Mouse (Mus musculus): ENCODE measurements around the gene Jph2. TPM values are rescaled to one million over a fixed set of nuclear protein-coding genes. Genes with fewer than 3 reads are reported as not detected.

The Jph2 gene
- polyA plus RNA-seq, 1 experiment from 2014 or later: 4.1 TPM

DNA sequence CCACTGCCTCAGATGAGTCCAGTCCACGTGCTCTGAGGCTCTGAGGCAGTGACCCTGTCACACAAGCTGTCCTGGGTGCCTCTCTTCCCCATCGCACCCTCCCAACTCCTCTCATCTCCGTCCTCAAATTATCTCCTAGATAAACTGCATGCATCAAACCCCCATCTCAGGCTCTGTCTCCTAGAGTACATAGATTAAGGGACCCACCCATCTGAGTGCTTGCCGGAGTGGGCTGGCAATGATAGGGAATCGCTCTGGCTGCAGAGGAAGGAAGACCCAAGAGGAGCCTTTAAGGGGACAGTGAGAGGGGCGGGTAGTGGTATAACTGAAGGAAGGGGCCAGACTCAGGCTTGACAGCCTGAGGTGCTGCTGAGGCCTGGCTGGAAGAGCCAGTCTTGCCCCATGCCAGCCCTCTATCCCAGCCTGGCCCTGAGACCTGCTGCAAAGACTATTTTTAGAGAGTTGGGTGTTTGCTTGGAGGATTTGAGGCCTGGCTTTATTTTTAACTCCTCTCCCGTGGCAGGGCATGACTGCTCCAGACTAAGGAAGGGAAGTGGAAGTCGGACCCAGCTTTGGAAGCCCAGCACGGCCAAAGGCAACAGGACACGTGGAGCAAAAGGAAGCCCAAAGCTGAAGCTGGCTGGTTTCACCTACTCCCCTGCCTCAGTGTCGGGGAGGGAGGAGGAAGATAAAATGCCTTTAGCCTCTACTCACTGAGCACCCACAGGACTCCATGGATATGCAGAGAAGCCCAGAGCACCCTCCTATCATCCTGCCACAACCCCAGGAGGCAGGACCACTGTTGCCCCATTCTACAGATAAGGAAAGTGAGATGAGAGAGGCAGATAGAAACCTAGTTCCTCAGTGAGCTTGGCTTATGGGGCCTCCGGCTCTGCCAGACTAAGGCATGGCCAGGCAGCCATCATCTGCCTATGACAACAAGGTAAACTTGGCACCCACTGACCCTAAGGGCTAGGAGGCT lies 34.6 kb downstream of the Jph2 start:
- Histone ChIP-seq H3K9me3 (ENCODE audit: control insufficient read depth, low read length) (no peaks in the 10 kb centered on the region), H3K4me1 (ENCODE audit: control insufficient read depth, insufficient read depth, low read length) (no peaks in the 10 kb centered on the region), H3K27me3 (replicated peaks; ENCODE audit: control insufficient read depth, insufficient read depth, low read length) (no peaks in the 10 kb centered on the region), H3K4me2 (ENCODE audit: low read depth, low read length) (no peak overlapping the region), H3K36me3 (ENCODE audit: control insufficient read depth, insufficient read depth, low read length) (no peaks in the 10 kb centered on the region), H3K27ac (replicated peaks; ENCODE audit: low read depth, low read length) (peak overlapping the region; percentile 7; the same call in 1 of the 2 replicates), H3K4me3 (ENCODE audit: low read depth, low read length) (no peak overlapping the region), H3K9ac (ENCODE audit: low read depth, low read length) (no peak overlapping the region)
- ATAC-seq (ENCODE audit: low read depth) (no peak), DNase-seq (ENCODE audit: low spot score) (no peak)
- WGBS: 73% methylated on average over 12 of the region's 12 CpGs

DNA sequence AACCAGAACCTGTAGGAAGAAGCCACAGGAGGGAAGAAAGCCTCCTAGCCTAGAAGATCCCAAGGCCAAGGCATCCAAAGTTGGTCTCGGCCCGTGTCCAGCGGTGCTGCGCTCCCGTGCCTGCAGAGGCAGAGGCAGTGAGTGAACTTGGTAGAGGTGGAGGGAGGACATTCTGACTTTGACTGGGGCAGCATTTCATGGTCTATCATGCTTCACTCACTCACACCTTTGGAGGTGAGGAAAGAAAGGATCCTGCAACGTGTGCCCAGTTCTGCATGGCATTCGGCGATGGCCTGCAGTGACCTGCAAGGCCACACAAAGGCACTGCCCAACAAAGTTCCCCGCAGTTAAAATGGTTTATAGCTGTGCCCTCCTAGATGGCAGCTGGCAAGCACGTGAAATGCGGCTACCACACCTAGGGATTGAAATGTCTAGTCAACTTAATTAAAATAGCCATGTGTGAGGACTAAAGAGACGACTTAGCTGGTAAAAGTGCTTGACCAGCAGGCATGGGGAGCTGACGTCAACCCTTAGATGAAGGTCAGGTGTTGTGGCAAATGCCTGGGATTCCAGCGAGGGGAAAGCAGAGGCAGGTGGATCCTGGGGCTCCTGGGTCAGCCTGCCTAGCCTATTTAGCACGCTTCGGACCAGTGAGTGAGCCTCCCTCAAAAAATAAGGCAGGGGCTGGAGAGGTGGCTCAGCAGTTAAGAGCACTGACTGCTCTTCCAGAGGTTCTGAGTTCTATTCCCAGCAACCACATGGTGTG lies 36.8 kb downstream of the Jph2 start:
- Histone ChIP-seq H3K27ac (replicated peaks; ENCODE audit: low read depth, low read length) (no peak overlapping the region), H3K4me2 (ENCODE audit: low read depth, low read length) (no peak overlapping the region), H3K9me3 (ENCODE audit: control insufficient read depth, low read length) (no peaks in the 10 kb centered on the region), H3K4me3 (ENCODE audit: low read depth, low read length) (no peak overlapping the region), H3K9ac (ENCODE audit: low read depth, low read length) (no peak overlapping the region), H3K27me3 (replicated peaks; ENCODE audit: control insufficient read depth, insufficient read depth, low read length) (no peaks in the 10 kb centered on the region), H3K36me3 (ENCODE audit: control insufficient read depth, insufficient read depth, low read length) (no peaks in the 10 kb centered on the region), H3K4me1 (ENCODE audit: control insufficient read depth, insufficient read depth, low read length) (no peaks in the 10 kb centered on the region)
- DNase-seq (ENCODE audit: low spot score) (no peak), ATAC-seq (ENCODE audit: low read depth) (no peak)
- 78% methylated on average over 16 of the region's 16 CpGs for WGBS

DNA sequence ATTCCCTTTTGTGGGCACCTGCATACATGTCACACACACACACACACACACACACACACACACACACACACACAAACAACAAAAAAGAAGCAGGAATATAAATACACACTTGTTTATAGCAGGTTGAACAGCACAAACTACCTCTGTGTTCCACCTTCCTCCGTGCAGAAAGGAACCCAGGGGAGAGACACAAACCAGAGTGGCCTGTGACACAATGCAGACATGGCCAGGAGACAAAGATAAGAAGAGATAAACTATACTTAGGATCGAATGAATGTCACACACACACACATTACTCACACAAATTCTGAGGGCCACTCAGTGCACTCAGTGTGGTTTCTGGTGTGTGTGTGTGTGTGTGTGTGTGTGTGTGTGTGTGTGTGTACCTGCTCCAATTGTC lies 38.5 kb downstream of the Jph2 start:
- Histone ChIP-seq H3K36me3 (ENCODE audit: control insufficient read depth, insufficient read depth, low read length) (no peaks in the 10 kb centered on the region), H3K4me1 (ENCODE audit: control insufficient read depth, insufficient read depth, low read length) (no peaks in the 10 kb centered on the region), H3K9me3 (ENCODE audit: control insufficient read depth, low read length) (no peaks in the 10 kb centered on the region), H3K9ac (ENCODE audit: low read depth, low read length) (no peak overlapping the region), H3K27ac (replicated peaks; ENCODE audit: low read depth, low read length) (no peak overlapping the region), H3K4me3 (ENCODE audit: low read depth, low read length) (no peak overlapping the region), H3K27me3 (replicated peaks; ENCODE audit: control insufficient read depth, insufficient read depth, low read length) (no peaks in the 10 kb centered on the region), H3K4me2 (ENCODE audit: low read depth, low read length) (no peak overlapping the region)
- ATAC-seq (ENCODE audit: low read depth): no peak
- 65% methylated on average over 2 of the region's 2 CpGs for WGBS
- no peak for DNase-seq (ENCODE audit: low spot score)

GRCm38 (mm10) chr2:163358662-163359061 lies 39.1 kb downstream of the Jph2 start:
- H3K4me2 ChIP-seq (ENCODE audit: low read depth, low read length): no peak overlapping the region
- no peak for ATAC-seq (ENCODE audit: low read depth)
- no peak overlapping the region for H3K27ac ChIP-seq (replicated peaks; ENCODE audit: low read depth, low read length)
- no peaks in the 10 kb centered on the region for H3K9me3 ChIP-seq (ENCODE audit: control insufficient read depth, low read length)
- no peaks in the 10 kb centered on the region for H3K27me3 ChIP-seq (replicated peaks; ENCODE audit: control insufficient read depth, insufficient read depth, low read length)
- H3K4me3 ChIP-seq (ENCODE audit: low read depth, low read length): no peak overlapping the region
- DNase-seq (ENCODE audit: low spot score): no peak
- no peaks in the 10 kb centered on the region for H3K36me3 ChIP-seq (ENCODE audit: control insufficient read depth, insufficient read depth, low read length)
- no peak overlapping the region for H3K9ac ChIP-seq (ENCODE audit: low read depth, low read length)
- H3K4me1 ChIP-seq (ENCODE audit: control insufficient read depth, insufficient read depth, low read length): peaks cover 3% of the 10 kb centered on the region; the same call in 1 of the 2 replicates
- 61% methylated on average over 5 of the region's 5 CpGs for WGBS

DNA sequence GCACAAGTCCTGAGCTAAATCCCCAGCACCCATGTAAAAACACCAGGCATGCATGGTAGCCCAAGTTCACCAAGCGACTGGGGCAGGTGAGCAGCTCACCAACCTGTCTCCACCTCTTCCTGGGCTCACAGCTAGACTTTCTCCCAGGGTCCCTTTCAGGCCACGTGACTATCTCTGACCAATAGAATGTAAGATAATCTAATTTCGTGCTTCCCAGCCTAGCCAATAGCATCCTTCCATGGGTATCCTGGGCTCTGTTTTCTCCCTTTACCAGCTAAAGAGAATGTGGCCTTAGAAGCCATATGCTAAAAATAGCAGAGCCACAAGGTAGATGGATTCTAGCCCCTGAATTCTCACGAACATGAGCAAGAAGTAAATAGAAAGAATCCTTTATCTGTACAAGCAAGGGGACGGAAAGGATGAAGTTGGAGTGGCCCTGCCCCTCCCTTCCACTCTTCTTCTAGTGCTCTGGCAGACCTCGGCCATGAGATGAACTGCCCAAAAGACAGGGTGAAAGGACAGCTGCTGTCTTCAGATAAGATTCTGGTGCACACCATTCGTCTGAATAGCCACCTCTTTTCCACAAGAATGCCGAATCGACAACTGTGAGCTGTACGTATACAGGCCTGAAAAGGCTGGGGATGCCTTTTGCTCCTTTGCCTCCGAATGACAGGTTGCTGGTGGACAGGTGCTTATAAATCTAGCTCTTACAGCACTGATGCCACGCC lies 41.5 kb downstream of the Jph2 start:
- H3K4me1 ChIP-seq (ENCODE audit: control insufficient read depth, insufficient read depth, low read length): peaks cover 7% of the 10 kb centered on the region
- ATAC-seq (ENCODE audit: low read depth): no peak
- no peak overlapping the region for H3K27ac ChIP-seq (replicated peaks; ENCODE audit: low read depth, low read length)
- H3K9ac ChIP-seq (ENCODE audit: low read depth, low read length): no peak overlapping the region
- no peaks in the 10 kb centered on the region for H3K27me3 ChIP-seq (replicated peaks; ENCODE audit: control insufficient read depth, insufficient read depth, low read length)
- WGBS: 78% methylated on average over 12 of the region's 12 CpGs
- no peaks in the 10 kb centered on the region for H3K9me3 ChIP-seq (ENCODE audit: control insufficient read depth, low read length)
- H3K4me2 ChIP-seq (ENCODE audit: low read depth, low read length): no peak overlapping the region
- peak; percentile 29 for DNase-seq (ENCODE audit: low spot score)
- H3K4me3 ChIP-seq (ENCODE audit: low read depth, low read length): no peak overlapping the region
- H3K36me3 ChIP-seq (ENCODE audit: control insufficient read depth, insufficient read depth, low read length): no peaks in the 10 kb centered on the region

GRCm38 (mm10) chr2:163355666-163356065 lies 42.1 kb downstream of the Jph2 start:
- Histone ChIP-seq H3K4me3 (ENCODE audit: low read depth, low read length) (no peak overlapping the region), H3K9me3 (ENCODE audit: control insufficient read depth, low read length) (no peaks in the 10 kb centered on the region), H3K27me3 (replicated peaks; ENCODE audit: control insufficient read depth, insufficient read depth, low read length) (no peaks in the 10 kb centered on the region), H3K4me1 (ENCODE audit: control insufficient read depth, insufficient read depth, low read length) (peaks cover 7% of the 10 kb centered on the region), H3K9ac (ENCODE audit: low read depth, low read length) (no peak overlapping the region), H3K27ac (replicated peaks; ENCODE audit: low read depth, low read length) (no peak overlapping the region), H3K4me2 (ENCODE audit: low read depth, low read length) (no peak overlapping the region), H3K36me3 (ENCODE audit: control insufficient read depth, insufficient read depth, low read length) (no peaks in the 10 kb centered on the region)
- WGBS: 84% methylated on average over 8 of the region's 8 CpGs
- DNase-seq (ENCODE audit: low spot score): no peak
- no peak for ATAC-seq (ENCODE audit: low read depth)

DNA sequence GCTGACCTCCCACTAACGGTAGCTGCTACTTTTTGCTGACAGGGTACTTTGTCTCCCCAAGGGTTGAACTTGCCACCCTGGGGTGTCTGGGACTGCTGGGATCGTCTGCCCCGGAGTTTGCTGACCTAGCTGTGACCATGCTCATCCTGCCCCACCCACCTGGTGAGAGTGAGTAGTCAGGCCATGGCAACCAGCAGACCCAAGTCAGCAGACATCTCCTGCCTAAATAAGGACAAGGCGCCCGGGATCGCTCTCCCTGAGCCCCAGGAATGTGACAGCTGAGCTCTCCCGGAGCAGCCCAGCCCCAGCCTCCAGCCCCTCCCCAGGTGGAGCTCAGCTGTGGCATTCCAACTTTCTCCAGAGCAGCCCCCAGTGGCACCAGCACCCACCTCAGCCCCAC lies 44.1 kb downstream of the Jph2 start:
- no peaks in the 10 kb centered on the region for H3K9me3 ChIP-seq (ENCODE audit: control insufficient read depth, low read length)
- ATAC-seq (ENCODE audit: low read depth): peak; percentile 85
- DNase-seq (ENCODE audit: low spot score): peak; percentile 65
- no peak overlapping the region for H3K9ac ChIP-seq (ENCODE audit: low read depth, low read length)
- H3K27me3 ChIP-seq (replicated peaks; ENCODE audit: control insufficient read depth, insufficient read depth, low read length): no peaks in the 10 kb centered on the region
- no peaks in the 10 kb centered on the region for H3K36me3 ChIP-seq (ENCODE audit: control insufficient read depth, insufficient read depth, low read length)
- whole genome bisulfite sequencing: 9% methylated on average over 6 of the region's 7 CpGs
- H3K4me3 ChIP-seq (ENCODE audit: low read depth, low read length): no peak overlapping the region
- peaks cover 17% of the 10 kb centered on the region for H3K4me1 ChIP-seq (ENCODE audit: control insufficient read depth, insufficient read depth, low read length)
- H3K27ac ChIP-seq (replicated peaks; ENCODE audit: low read depth, low read length): no peak overlapping the region
- H3K4me2 ChIP-seq (ENCODE audit: low read depth, low read length): no peak overlapping the region

DNA sequence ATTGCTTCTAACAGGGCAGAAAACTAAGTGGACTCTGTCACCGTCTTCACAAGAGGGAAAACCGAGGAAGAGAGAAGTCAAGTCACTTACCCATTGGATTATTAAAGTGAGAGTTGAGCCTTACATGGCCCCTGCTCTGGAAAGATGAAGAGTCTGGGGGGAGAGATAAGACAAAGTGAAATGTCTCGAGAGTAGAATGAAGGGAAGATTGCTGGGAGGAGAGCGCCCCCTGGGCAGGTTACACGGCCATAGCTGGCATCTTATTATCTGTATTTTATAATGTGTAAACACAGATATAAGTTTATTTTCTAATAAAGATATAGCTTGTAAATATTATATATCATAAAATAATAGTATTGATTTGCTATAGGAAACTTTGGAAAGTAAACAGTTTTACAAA lies 47.4 kb downstream of the Jph2 start:
- Histone ChIP-seq H3K27ac (replicated peaks; ENCODE audit: low read depth, low read length) (no peak overlapping the region), H3K9me3 (ENCODE audit: control insufficient read depth, low read length) (no peaks in the 10 kb centered on the region), H3K4me1 (ENCODE audit: control insufficient read depth, insufficient read depth, low read length) (peaks cover 17% of the 10 kb centered on the region), H3K27me3 (replicated peaks; ENCODE audit: control insufficient read depth, insufficient read depth, low read length) (no peaks in the 10 kb centered on the region), H3K9ac (ENCODE audit: low read depth, low read length) (no peak overlapping the region), H3K4me3 (ENCODE audit: low read depth, low read length) (no peak overlapping the region), H3K4me2 (ENCODE audit: low read depth, low read length) (no peak overlapping the region), H3K36me3 (ENCODE audit: control insufficient read depth, insufficient read depth, low read length) (no peaks in the 10 kb centered on the region)
- DNase-seq (ENCODE audit: low spot score): no peak
- WGBS: 53% methylated on average over 5 of the region's 5 CpGs
- no peak for ATAC-seq (ENCODE audit: low read depth)
